Mouse (Mus musculus): ENCODE measurements around the gene Rbm44.

The Rbm44 gene

DNA sequence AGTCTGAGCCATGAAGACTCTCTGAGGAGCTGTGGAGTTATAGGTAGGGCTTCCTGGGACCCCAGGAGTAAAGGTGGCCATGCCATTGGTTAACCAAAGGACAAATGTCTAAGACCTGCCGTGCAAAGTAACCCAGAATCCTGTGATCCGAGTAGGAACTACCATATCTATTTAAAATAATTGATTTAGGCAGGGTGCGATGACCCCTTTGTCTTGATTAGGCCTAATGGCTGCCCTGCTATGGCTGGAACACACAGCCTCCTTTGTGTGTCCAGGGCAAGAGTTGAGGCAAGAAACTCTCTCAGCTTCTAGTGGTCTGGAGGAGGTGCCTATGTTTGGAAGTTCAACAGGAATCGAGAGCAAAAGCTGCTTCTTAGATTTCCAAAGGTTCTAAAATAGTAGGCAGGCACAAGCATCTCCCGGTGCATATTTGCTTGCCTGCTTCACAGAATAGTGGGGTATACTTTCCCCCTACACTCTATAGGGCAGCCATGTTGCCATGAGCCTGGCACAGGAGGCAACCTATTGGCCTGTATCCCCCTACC lies 59.4 kb downstream of the Rbm44 start:
- in situ Hi-C loops (cut with MboI; ENCODE audit: low pct_unique_long_range_greater_than_20kb in 1 of 2, low sequenced_read_pairs in 2 of 2, unreplicated experiment in 1 of 2): no loop called here

GRCm38 (mm10) chr1:91205651-91206050 lies 60.8 kb downstream of the Rbm44 start:
- in situ Hi-C loops (cut with MboI; ENCODE audit: low pct_unique_long_range_greater_than_20kb in 1 of 2, low sequenced_read_pairs in 2 of 2, unreplicated experiment in 1 of 2): no loop called here

- in situ Hi-C loops (cut with MboI; ENCODE audit: low pct_unique_long_range_greater_than_20kb in 1 of 2, low sequenced_read_pairs in 2 of 2, unreplicated experiment in 1 of 2): no loop called here
These were observed 61.4 kb downstream of the Rbm44 start for GRCm38 (mm10) chr1:91206336-91206735.

- in situ Hi-C loops (cut with MboI; ENCODE audit: low pct_unique_long_range_greater_than_20kb in 1 of 2, low sequenced_read_pairs in 2 of 2, unreplicated experiment in 1 of 2): no loop called here
These were observed 62.0 kb downstream of the Rbm44 start for GRCm38 (mm10) chr1:91206873-91207272.

GRCm38 (mm10) chr1:91207334-91208074 lies 62.6 kb downstream of the Rbm44 start:
- in situ Hi-C loops (cut with MboI; ENCODE audit: low pct_unique_long_range_greater_than_20kb in 1 of 2, low sequenced_read_pairs in 2 of 2, unreplicated experiment in 1 of 2): no loop called here

- in situ Hi-C loops (cut with MboI; ENCODE audit: low pct_unique_long_range_greater_than_20kb in 1 of 2, low sequenced_read_pairs in 2 of 2, unreplicated experiment in 1 of 2): no loop called here
These were observed 64.5 kb downstream of the Rbm44 start for GRCm38 (mm10) chr1:91209343-91209742.

DNA sequence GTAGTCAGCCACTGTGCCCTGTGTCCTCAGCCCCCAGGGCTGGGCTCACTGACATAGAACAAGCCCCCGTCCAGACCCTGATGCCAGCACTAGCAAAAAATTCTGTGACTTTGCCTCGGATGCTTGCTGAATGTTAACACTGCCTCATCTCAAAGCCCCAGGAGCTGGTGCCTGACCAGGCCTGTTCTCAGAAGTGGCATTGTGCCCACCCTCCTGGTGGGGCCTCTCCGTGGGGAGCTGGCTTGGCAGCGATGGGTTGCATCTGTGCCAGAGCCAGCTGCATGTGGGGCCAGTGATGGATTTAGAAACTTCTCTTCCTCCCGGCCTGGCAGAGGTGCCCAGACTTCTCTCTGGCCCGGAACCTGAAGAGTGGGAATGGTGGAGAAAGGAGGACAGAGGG lies 64.9 kb downstream of the Rbm44 start:
- in situ Hi-C loops (cut with MboI; ENCODE audit: low pct_unique_long_range_greater_than_20kb in 1 of 2, low sequenced_read_pairs in 2 of 2, unreplicated experiment in 1 of 2): loop anchor here in 1 of 2 experiments (10.0 kb wide), 1 partner anchor 235 kb away; no protein-coding TSS in a partner anchor

DNA sequence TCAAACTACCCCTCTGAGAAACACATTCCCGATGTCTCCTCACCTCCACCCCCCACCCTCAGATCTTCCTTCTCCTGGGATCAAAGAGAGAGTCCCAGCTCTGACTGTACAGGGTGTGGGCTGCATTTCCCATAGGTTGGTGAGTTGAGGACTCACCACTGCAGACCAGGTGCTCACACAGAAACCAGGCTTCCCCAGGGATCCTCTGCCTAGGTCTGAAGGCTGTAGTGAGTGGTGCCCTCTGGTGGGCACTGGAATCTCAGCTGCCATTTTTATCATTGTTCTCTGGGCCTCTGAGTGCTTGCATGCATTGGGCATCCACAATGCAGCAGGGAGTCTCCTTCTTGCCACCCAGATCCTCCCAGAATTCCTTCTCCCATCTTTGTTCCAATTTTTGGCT lies 66.2 kb downstream of the Rbm44 start:
- in situ Hi-C loops (cut with MboI; ENCODE audit: low pct_unique_long_range_greater_than_20kb in 1 of 2, low sequenced_read_pairs in 2 of 2, unreplicated experiment in 1 of 2): loop anchor here in 1 of 2 experiments (10.0 kb wide), 1 partner anchor 236 kb away; no protein-coding TSS in a partner anchor

GRCm38 (mm10) chr1:91211591-91212008 lies 66.7 kb downstream of the Rbm44 start:
- in situ Hi-C loops (cut with MboI; ENCODE audit: low pct_unique_long_range_greater_than_20kb in 1 of 2, low sequenced_read_pairs in 2 of 2, unreplicated experiment in 1 of 2): loop anchor here in 1 of 2 experiments (10.0 kb wide), 1 partner anchor 237 kb away; no protein-coding TSS in a partner anchor

DNA sequence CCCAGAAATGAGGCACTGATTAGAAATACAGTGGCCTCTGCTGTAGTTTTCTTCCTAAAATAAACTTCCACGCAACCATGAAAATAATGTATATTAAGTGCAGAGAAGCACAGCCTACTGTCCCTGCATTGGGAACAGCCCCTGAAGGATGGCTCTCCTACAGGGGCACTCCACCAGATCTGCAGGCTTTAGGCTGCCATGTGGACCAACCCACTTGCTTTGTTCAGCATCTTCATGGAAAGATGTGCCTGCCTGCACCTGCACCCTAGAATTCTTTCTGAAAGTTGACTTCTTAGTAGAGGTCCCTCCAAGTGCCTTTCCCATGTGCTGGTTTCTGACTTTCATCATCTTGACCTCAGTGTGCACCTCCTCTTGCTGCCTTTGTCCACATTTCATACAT lies 70.4 kb downstream of the Rbm44 start:
- in situ Hi-C loops (cut with MboI; ENCODE audit: low pct_unique_long_range_greater_than_20kb in 1 of 2, low sequenced_read_pairs in 2 of 2, unreplicated experiment in 1 of 2): loop anchor here in 1 of 2 experiments (10.0 kb wide), 1 partner anchor 240 kb away; no protein-coding TSS in a partner anchor

DNA sequence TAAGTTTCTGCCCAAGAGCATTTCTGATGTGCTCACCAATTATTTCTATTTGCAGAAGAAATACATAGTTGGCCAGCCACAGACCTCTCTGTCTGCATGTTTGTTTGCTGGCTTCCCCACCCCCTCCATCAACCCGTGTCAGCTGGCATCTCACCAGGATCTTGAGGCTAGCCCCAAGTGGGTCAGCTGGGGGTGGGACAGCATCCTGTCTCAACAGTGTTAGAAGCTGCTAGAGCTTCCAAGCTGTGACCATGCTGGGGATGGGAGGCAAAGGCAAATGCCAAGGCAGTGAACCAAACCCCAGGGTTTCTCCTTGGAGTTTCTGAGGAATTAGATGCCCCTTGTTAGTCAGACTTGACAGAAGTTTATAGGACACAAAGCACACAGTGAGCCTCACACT lies 71.1 kb downstream of the Rbm44 start:
- in situ Hi-C loops (cut with MboI; ENCODE audit: low pct_unique_long_range_greater_than_20kb in 1 of 2, low sequenced_read_pairs in 2 of 2, unreplicated experiment in 1 of 2): loop anchor here in 1 of 2 experiments (10.0 kb wide), 1 partner anchor 241 kb away; no protein-coding TSS in a partner anchor

DNA sequence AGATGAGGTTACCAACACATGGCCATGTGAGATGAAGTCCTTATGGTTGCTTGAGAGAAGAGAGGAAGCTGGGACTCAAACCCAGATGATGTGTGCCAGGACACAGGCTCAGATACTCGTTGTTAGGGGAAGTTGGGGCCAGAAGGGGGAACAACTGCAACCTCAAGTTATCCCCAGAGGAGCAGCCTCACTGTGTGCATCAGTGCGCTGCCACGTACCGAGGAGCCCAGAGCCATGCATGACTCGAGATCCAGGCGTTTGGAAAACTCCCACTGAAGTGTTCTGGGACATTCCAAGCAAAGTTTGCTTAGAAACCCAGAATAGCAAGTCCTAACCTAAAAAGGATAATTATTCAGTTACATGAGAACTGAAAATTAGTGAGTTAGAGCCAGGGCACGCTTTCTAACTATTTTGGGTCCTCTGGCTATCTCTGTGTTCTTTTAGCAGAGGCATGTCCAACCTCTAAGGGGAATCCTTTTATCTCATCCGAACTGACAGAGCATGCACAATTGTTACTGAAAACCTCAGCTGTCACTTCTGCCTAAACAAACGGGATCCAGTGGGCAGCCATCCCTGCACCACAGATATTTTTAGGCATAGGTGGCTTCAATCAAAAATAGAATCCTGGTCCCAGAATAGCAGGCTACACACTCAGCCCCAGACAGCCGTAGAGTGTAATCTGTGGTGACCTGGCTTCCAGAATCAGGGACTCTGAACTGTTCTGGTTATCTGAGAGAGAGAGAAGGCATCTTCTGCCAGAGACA lies 71.8 kb downstream of the Rbm44 start:
- in situ Hi-C loops (cut with MboI; ENCODE audit: low pct_unique_long_range_greater_than_20kb in 1 of 2, low sequenced_read_pairs in 2 of 2, unreplicated experiment in 1 of 2): loop anchor here in 1 of 2 experiments (10.0 kb wide), 1 partner anchor 242 kb away; no protein-coding TSS in a partner anchor

- in situ Hi-C loops (cut with MboI; ENCODE audit: low pct_unique_long_range_greater_than_20kb in 1 of 2, low sequenced_read_pairs in 2 of 2, unreplicated experiment in 1 of 2): loop anchor here in 1 of 2 experiments (10.0 kb wide), 1 partner anchor 245 kb away; no protein-coding TSS in a partner anchor
These were observed 74.9 kb downstream of the Rbm44 start for GRCm38 (mm10) chr1:91219641-91220321.

DNA sequence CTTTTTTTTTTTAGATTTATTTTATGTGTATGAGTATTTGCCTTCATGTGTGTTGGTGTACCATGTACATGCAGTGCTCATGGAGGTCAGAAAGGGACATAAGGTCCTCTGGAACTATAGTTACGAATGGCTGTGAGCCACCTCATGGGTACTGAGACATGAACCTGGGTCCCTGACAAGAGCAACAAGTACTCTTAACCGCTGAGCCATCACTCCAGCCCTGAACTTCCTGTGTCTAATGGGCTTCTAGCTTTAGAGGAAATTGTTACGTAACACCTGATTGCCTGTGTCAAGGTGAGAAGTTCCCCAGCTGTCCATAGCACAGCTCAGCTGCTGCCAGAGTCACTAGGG lies 75.4 kb downstream of the Rbm44 start:
- in situ Hi-C loops (cut with MboI; ENCODE audit: low pct_unique_long_range_greater_than_20kb in 1 of 2, low sequenced_read_pairs in 2 of 2, unreplicated experiment in 1 of 2): no loop called here
